Mouse (Mus musculus) left cerebral cortex, postnatal 10 days (tissue): ENCODE results near the gene 2610318N02Rik. TPM values are rescaled to one million over a fixed set of nuclear protein-coding genes. Genes with fewer than 3 reads are reported as not detected.
"Not testable (repeated sequence)": the region's sequence is repeated elsewhere in the genome, so short reads cannot be mapped to it uniquely, and the experiment has no call there.

Experiments
- DNase-seq, 2 experiments: peaks; one replicate each; pipeline ENCODE4 v3.0.0; 2021 to 2022; ENCODE audit warnings: low spot score in 2 of 2, mixed read lengths in 1 of 2; ENCODE audit errors: extremely low spot score in 1 of 2
- intact Hi-C: fragments of 180-260 bp; cut with DNase I; formaldehyde crosslinking; loops from one replicate; pipeline ENCODE4 v1.15.1; 2025
- total RNA-seq, 2 experiments: library from RNA; stranded (reverse); gene quantifications; 2 replicates each; pipeline ENCODE4 v1.2.3; 2021

Gene 2610318N02Rik
- 1 to 10 TPM; 2.6 to 3.6 TPM for total RNA-seq

- intact Hi-C loops, result no loop called here
Measured at GRCm38 (mm10) chr16:17124871-17125520, at the start of gene 2610318N02Rik. Gene 2610318N02Rik (minus strand): TSS chr16:17125167.

GRCm38 (mm10) chr16:17168049-17168448, 43.1 kb upstream of the 2610318N02Rik start:
- DNase-seq, result no peak
- intact Hi-C loops, result no loop called here

More at GRCm38 (mm10) chr16:17124871-17125520, at the start of gene 2610318N02Rik:
- DNase-seq, result peak; percentile 42 to 84

GRCm38 (mm10) chr16:17167179-17167578, 42.2 kb upstream of the 2610318N02Rik start:
- intact Hi-C loops, result no loop called here

GRCm38 (mm10) chr16:17165478-17165877, 40.5 kb upstream of the 2610318N02Rik start:
- intact Hi-C loops, DNase-seq: not testable (repeated sequence)

More at GRCm38 (mm10) chr16:17167179-17167578, 42.2 kb upstream of the 2610318N02Rik start:
- no peak for DNase-seq

GRCm38 (mm10) chr16:17154346-17154745, 29.4 kb upstream of the 2610318N02Rik start:
- intact Hi-C loops, result no loop called here
- DNase-seq, result no peak

- DNase-seq, result no peak
- intact Hi-C loops, result no loop called here
Measured at GRCm38 (mm10) chr16:17151874-17152273, 26.9 kb upstream of the 2610318N02Rik start.

- intact Hi-C loops, result no loop called here
- DNase-seq, result no peak
Measured at GRCm38 (mm10) chr16:17150520-17151258, 25.7 kb upstream of the 2610318N02Rik start.

GRCm38 (mm10) chr16:17148084-17148483, 23.1 kb upstream of the 2610318N02Rik start:
- intact Hi-C loops, result no loop called here
- peak in 1 of 2 experiments; percentile 64 for DNase-seq

GRCm38 (mm10) chr16:17147391-17147929, 22.5 kb upstream of the 2610318N02Rik start:
- intact Hi-C loops, result no loop called here
- peak in 1 of 2 experiments; percentile 60 for DNase-seq

- DNase-seq, result peak; percentile 65 to 90
- intact Hi-C loops, result no loop called here
Measured at GRCm38 (mm10) chr16:17146772-17147235, 21.8 kb upstream of the 2610318N02Rik start, which contains the start of gene Ccdc116. Gene Ccdc116 (minus strand): TSS chr16:17147229.

- intact Hi-C loops, result no loop called here
- DNase-seq, result no peak
Measured at GRCm38 (mm10) chr16:17144339-17144738, 19.4 kb upstream of the 2610318N02Rik start, which contains the start of gene Ydjc. Gene Ydjc (plus strand): TSS chr16:17144621.

GRCm38 (mm10) chr16:17137355-17137754, 12.4 kb upstream of the 2610318N02Rik start:
- DNase-seq, result no peak
- intact Hi-C loops, result no loop called here

- intact Hi-C loops, result loop anchor here (5.0 kb wide), 1 partner anchor 144 kb away; the partner anchor contains the start of gene Tmem191c
- DNase-seq, result no peak
Measured at GRCm38 (mm10) chr16:17132906-17133200, 7.9 kb upstream of the 2610318N02Rik start.

- peak; percentile 96 to 98 for DNase-seq
- intact Hi-C loops, result loop anchor here (5.0 kb wide), 1 partner anchor 145 kb away; the partner anchor contains the start of gene Tmem191c
Measured at GRCm38 (mm10) chr16:17132089-17132905, 7.3 kb upstream of the 2610318N02Rik start, which contains the start of gene Sdf2l1. Gene Sdf2l1 (minus strand): TSS chr16:17132383.

GRCm38 (mm10) chr16:17131191-17132088, 6.5 kb upstream of the 2610318N02Rik start:
- DNase-seq, result peak in 1 of 2 experiments; percentile 44
- intact Hi-C loops, result loop anchor here (5.0 kb wide), 1 partner anchor 146 kb away; the partner anchor contains the start of gene Tmem191c

GRCm38 (mm10) chr16:17127292-17127691, 2.3 kb upstream of the 2610318N02Rik start:
- intact Hi-C loops, result no loop called here
- peak in 1 of 2 experiments; percentile 61 for DNase-seq

- no peak for DNase-seq
- intact Hi-C loops, result no loop called here
Measured at GRCm38 (mm10) chr16:17124119-17124870, 672 bp downstream of the 2610318N02Rik start.
